Mouse (Mus musculus) brain, embryonic 14.5 days (tissue): ENCODE data around the gene Atraid. TPM values are rescaled to one million over a fixed set of nuclear protein-coding genes. Genes with fewer than 3 reads are reported as not detected.
A peak's percentile ranks its signal among the peaks of the same experiment; 100 is the strongest.
"Not testable (repeated sequence)": the region's sequence is repeated elsewhere in the genome, so short reads cannot be mapped to it uniquely, and the experiment has no call there.

Source experiments
- DNase-seq: peaks from one replicate; pipeline ENCODE4 v3.0.0-alpha.2; 2011; ENCODE audit warnings: low read depth
- CTCF ChIP-seq: fragments of 200-500 bp; IDR thresholded peaks from 2 replicates; pipeline ENCODE4 v1.5.1; 2012; ENCODE audit warnings: inconsistent platforms, mild to moderate bottlenecking, moderate library complexity, borderline replicate concordance; ENCODE audit not compliant: insufficient read depth, insufficient read length; ENCODE audit errors: extremely low read depth
- POLR2A ChIP-seq: fragments of 200-500 bp; IDR thresholded peaks from 2 replicates; pipeline ENCODE4 v1.6.1; 2012; ENCODE audit warnings: mild to moderate bottlenecking, inconsistent platforms, borderline replicate concordance; ENCODE audit not compliant: poor library complexity, insufficient read depth, insufficient read length, severe bottlenecking; ENCODE audit errors: extremely low read depth
- polyA plus RNA-seq: library from polyadenylated mRNA; depleted of rRNA; stranded (reverse); fragments of >200 nt; gene quantifications from 2 replicates; pipeline ENCODE4 v1.2.3, GENCODE M21; 2012

Atraid gene
- polyA plus RNA-seq, 1 experiment, result 122 TPM

- TF ChIP-seq POLR2A (no peak), CTCF (no peak)
- DNase-seq, result no peak
Measured at GRCm38 (mm10) chr5:31030926-31031325, 17.2 kb upstream of the Atraid start.

- TF ChIP-seq POLR2A (no peak), CTCF (no peak)
- no peak for DNase-seq
Measured at GRCm38 (mm10) chr5:31031508-31031907, 16.6 kb upstream of the Atraid start.

GRCm38 (mm10) chr5:31034669-31035068 is 13.4 kb upstream of the Atraid start:
- TF ChIP-seq POLR2A (no peak), CTCF (no peak)
- no peak for DNase-seq

GRCm38 (mm10) chr5:31036556-31036955 is 11.6 kb upstream of the Atraid start:
- DNase-seq, result not testable (repeated sequence)

- no peak for TF ChIP-seq CTCF
- no peak for TF ChIP-seq POLR2A
- no peak for DNase-seq
Measured at GRCm38 (mm10) chr5:31038171-31038845, 9.8 kb upstream of the Atraid start.

GRCm38 (mm10) chr5:31046416-31046815 is 1.7 kb upstream of the Atraid start:
- no peak for DNase-seq
- TF ChIP-seq POLR2A (no peak), CTCF (no peak)

- no peak for DNase-seq
- TF ChIP-seq POLR2A (no peak), CTCF (no peak)
Measured at GRCm38 (mm10) chr5:31047074-31047473, 1.0 kb upstream of the Atraid start.

- peak; percentile 82 for DNase-seq
- TF ChIP-seq POLR2A, result no peak
- peak; percentile 61; the same call in 1 of the 2 replicates for TF ChIP-seq CTCF
Measured at GRCm38 (mm10) chr5:31048763-31049641, 890 bp downstream of the Atraid start, which contains the start of gene Slc5a6. TSS of gene Slc5a6 (minus strand) at chr5:31048924.

GRCm38 (mm10) chr5:31050427-31050826 is 2.3 kb downstream of the Atraid start:
- TF ChIP-seq POLR2A, result no peak
- TF ChIP-seq CTCF, result no peak
- no peak for DNase-seq

- DNase-seq, result peak; percentile 25
Measured at GRCm38 (mm10) chr5:31053728-31054127, 5.6 kb downstream of the Atraid start.

GRCm38 (mm10) chr5:31054261-31055215 is 6.4 kb downstream of the Atraid start, which contains the start of gene Cad:
TSS of gene Cad (plus strand) at chr5:31054780.
- peak; percentile 97 for DNase-seq
- TF ChIP-seq POLR2A (peak; percentile 68), CTCF (no peak)

GRCm38 (mm10) chr5:31055216-31056140 is 7.4 kb downstream of the Atraid start:
- no peak for DNase-seq
- no peak for TF ChIP-seq CTCF
- no peak for TF ChIP-seq POLR2A
